Mouse (Mus musculus) left cerebral cortex, adult 6 months (tissue): ENCODE measurements around the gene Olfr235. TPM values are rescaled to one million over a fixed set of nuclear protein-coding genes. Genes with fewer than 3 reads are reported as not detected.

Source experiments
- long read RNA-seq, 2 experiments: library from polyadenylated mRNA; unstranded; transcript quantifications; one replicate each; pipeline ENCODE4 v2.0.0; 2019 to 2020
- polyA plus RNA-seq: library from polyadenylated mRNA; unstranded; fragments of <200 nt; fragmentation: Nextera tagmentation; gene quantifications from 2 replicates; pipeline ENCODE4 v1.2.3, GENCODE M21; 2021

Gene Olfr235
- not detected in 2 replicates for polyA plus RNA-seq
- long read RNA-seq, experiment 1, result 0 reads
- long read RNA-seq, experiment 2, result 0 reads

DNA sequence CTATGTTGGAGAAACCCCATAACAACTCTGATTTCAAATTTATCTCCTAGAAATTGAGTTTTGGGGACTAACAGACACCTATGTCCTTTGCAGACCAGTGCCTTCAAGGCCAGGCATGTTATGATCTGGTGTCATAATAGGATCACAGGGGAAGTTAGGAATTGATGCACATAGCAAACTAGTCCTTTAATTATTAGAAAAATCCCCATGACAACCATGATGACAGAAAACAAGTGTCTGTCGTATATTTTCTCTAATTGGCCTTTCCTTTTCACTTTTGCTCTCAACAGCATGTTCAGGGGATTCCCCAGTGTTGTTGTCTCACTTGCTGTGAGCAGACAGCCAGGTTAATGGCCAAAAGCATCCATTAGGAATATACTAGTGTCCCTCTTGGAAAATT lies at the start of gene Olfr235:
Olfr235 (plus strand) TSS at position 301 of the 400 bp plus-strand sequence.

DNA sequence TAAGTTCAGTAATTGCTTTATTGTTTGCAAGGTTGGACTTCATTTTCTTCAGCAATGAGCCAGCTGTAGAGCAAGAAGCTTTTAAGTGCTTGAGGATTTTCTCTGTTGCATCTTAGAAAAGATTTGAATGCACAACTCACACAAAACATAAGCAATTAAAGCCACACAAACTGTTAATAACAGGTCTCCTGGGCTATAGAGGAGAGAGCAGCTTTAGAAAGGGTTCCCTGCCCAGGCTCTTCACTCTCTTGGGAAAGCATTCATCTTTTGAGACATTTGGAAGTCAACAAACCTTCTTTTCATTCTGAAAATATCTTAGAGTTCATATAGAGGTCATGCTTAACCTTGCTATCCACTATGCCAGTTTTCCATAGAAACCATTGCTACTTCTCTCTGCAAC lies 28.3 kb upstream of the Olfr235 start, which contains the start of gene Olfr1432:
Olfr1432 (minus strand) TSS at position 101 of the 400 bp plus-strand sequence.

DNA sequence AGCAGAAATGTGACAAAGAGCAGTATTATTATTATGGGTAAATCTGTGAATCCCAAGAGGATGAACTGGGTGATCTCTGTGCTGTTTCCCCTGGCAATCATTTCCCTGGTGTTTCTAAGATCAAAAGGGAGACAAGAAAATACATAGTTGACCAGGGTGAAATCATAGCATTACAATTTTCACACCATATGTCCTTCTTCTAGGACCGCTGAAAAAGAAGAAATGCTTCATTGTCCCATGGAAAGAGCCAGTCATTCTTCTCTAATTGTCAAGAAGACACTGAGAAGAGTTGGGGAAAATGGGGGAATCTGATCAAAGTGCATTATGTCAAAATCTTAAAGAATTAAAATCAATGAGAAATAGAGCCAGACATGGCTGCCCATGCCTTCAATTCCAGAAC lies 19.3 kb upstream of the Olfr235 start, which contains the start of gene Olfr262:
Olfr262 (minus strand) TSS at position 101 of the 400 bp plus-strand sequence.

DNA sequence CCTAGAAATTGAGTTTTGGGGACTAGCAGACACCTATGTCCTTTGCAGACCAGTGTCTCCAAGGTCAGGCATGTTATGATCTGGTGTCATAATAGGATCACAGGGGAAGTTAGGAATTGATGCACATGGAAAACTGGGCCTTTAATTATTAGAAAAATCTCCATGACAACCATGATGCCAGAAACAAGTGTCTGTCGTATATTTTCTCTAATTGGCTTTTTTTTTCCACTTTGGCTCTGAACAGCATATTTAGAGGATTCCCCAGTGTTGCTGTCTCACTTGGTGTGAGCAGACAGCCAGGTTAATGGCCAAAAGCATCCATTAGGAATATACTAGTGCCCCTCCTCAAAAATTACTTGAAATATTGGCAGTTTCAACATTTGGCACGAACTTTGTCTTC lies 18.7 kb downstream of the Olfr235 start, which contains the start of gene Olfr1434:
Olfr1434 (plus strand) TSS at position 301 of the 400 bp plus-strand sequence.

DNA sequence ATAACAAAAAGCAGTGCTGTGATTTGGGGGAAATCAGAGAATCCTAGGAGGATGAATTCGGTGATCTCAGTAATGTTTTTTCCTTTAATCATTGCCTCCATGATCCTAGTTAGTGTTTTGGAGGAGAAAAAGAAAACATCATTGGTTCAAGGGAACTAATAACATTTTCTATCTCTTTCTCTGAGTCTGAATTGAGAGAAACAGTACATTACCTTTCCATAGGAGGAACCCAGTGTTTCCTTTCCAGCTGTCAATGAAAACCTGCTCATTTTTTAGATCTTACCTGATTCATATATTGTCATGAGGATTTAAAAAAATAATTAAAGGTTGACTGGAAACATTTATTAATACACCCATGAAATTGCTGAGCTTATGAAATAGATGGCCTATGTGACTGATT lies 38.2 kb downstream of the Olfr235 start, which contains the start of gene Olfr1436:
Olfr1436 (minus strand) TSS at position 101 of the 400 bp plus-strand sequence.

Other genes with a start within 250 kb of the Olfr235 start
- gene Olfr1423, start 219.7 kb upstream of the Olfr235 start, polyA plus RNA-seq, result not detected in 2 replicates
- gene Olfr1424, start 198.3 kb upstream of the Olfr235 start, polyA plus RNA-seq, result not detected in 2 replicates
- gene Olfr1425, start 183.3 kb upstream of the Olfr235 start, polyA plus RNA-seq, result not detected in 2 replicates
- not detected in 2 replicates for gene Olfr1426, start 169.0 kb upstream of the Olfr235 start, polyA plus RNA-seq
- not detected in 2 replicates for gene Olfr1427, start 157.7 kb upstream of the Olfr235 start, polyA plus RNA-seq
- not detected in 2 replicates for gene Olfr1428, start 145.1 kb upstream of the Olfr235 start, polyA plus RNA-seq
- gene Olfr76, start 137.8 kb upstream of the Olfr235 start, polyA plus RNA-seq, result not detected in 2 replicates
- gene Olfr1555-ps1, start 90.9 kb upstream of the Olfr235 start, polyA plus RNA-seq, result not detected in 2 replicates
- gene Olfr1431, start 60.4 kb upstream of the Olfr235 start, polyA plus RNA-seq, result not detected in 2 replicates
- gene Olfr1432, start 28.4 kb upstream of the Olfr235 start, polyA plus RNA-seq, result not detected in 2 replicates
- not detected in 2 replicates for gene Olfr262, start 19.4 kb upstream of the Olfr235 start, polyA plus RNA-seq
- gene Olfr1434, start 18.8 kb downstream of the Olfr235 start, polyA plus RNA-seq, result not detected in 2 replicates
- not detected in 2 replicates for gene Olfr1436, start 38.1 kb downstream of the Olfr235 start, polyA plus RNA-seq
- gene Olfr1437, start 64.1 kb downstream of the Olfr235 start, polyA plus RNA-seq, result not detected in 2 replicates
- gene Olfr1438-ps1, start 74.9 kb downstream of the Olfr235 start, polyA plus RNA-seq, result not detected in 2 replicates
- not detected in 2 replicates for gene Olfr1440, start 126.2 kb downstream of the Olfr235 start, polyA plus RNA-seq
- not detected in 2 replicates for gene Olfr1441, start 156.4 kb downstream of the Olfr235 start, polyA plus RNA-seq
- not detected in 2 replicates for gene Pfpl, start 166.9 kb downstream of the Olfr235 start, polyA plus RNA-seq
- 2.7 and 3.2 TPM in 2 replicates for gene Mpeg1, start 199.7 kb downstream of the Olfr235 start, polyA plus RNA-seq
- gene Dtx4, start 240.4 kb downstream of the Olfr235 start, polyA plus RNA-seq, result 5.0 and 9.3 TPM in 2 replicates